Mouse (Mus musculus): Measurements from ENCODE around the gene Spdl1.
"Not testable (repeated sequence)": the region's sequence is repeated elsewhere in the genome, so short reads cannot be mapped to it uniquely, and the experiment has no call there.

Spdl1 gene

DNA sequence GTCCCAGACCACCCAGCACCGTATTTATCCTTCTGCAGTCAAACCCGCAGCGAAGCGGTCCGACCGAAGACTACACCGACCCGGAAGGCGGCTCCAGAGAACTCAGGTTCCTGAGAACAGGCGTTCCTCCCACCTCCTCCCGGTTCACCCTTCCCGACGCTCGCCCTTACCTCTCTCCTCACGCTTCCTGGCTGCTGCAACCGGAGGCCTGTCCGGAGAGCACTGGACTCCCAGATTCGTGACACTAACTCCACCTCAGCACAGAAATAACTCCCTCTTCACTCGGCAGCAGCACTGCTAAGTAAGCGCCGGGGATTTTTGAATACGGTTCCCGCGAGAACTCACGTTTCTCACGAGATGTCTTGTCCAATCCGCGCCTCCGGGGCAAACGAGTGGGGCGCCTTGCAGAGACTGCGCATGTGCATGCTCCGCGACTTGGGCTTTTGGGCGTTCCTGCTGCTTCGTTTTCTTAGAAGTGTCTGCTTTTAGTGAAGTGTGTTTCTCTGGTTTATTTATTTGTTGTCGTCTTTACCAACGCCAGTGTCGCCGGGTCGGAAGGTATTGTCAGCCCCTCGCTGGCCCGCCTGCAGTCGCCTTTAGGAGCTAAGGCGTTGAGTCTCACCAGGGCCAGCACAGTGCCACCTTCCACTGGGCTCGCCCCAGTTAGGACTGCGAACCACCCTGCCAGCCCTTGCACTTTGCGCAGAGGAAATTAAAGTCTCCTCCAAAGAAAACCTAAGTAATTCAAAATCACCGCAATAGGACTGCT, at the start of gene Spdl1:
TSS of gene Spdl1 (minus strand) at position 324 of the 769 bp plus-strand sequence.
- DNase-seq, result peak; percentile 98

DNA sequence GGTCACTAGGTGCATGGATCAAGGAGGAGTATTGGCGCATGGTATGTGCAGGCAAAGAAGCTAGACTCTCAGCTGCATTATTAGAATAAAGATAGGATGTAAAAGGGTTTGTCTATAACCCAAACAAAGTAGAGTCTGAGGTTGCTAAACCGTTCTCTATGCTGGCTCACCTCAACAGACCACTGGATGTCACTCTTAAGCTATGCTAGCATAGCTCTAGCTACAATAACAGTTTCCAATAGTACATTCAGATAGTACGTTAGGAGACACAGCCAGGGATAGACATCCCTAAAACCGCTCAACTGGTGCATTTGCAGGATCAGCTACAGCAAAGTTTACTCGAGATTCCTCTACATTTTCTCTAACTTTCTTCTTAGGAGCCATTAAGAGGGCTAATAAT, 48.1 kb upstream of the Spdl1 start:
- no peak for DNase-seq

DNA sequence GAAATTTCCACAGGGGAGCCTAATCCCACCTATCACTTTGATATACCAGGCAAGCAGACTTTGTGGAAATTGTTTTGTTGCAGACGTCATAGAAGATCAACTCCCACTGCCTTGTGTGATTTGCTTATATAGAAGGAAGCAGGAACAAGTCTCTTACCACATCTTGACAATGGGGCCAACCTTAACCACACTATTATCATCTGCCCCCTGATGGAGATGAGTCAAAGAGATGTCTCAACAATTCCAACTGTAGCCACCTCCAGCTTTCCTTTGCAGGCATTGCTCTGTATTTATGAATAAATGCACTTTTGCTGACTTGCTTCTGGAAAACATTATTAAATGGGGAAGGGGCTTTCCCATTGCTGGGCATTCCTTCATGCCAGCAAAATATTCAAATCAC, 46.2 kb upstream of the Spdl1 start:
- DNase-seq, result no peak

DNA sequence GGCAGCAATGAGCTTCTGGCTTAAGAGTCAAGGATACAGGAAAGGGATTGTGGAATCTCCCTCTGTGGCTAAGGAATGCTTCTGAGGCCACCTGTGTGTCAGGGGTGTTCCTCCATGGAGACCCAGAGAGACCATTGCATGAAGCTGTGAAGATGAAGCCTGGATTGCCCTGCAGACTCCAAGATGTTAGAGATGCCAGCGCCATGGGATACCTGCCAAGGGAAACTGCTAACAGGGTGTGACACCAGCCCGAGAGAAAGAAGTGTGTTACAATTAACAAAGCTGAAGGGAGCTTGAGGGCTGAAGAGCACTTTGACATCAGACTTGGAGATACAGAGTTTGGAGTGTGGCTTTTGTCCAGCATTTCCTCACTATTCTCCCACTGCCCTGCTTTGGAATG, 40.4 kb upstream of the Spdl1 start:
- no peak for DNase-seq

DNA sequence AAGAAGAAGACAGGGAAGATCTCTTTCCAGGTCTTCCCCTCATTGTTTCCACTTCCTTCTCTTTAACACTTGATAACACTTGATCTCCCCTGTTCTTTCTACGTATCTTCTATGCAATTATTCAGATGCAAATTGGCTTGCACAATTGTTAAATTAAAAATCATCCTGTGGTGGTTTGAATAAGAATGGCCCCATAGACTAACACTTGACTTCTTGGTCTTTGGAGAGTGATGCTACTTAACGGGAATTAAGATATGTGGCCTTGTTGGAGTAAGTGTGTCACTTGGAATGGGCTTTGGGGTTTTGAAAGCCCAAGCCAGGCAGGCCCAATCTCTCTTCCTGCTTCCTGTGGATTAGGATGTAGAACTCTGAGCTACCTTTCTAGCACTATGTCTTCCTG, 39.0 kb upstream of the Spdl1 start:
- DNase-seq, result no peak

DNA sequence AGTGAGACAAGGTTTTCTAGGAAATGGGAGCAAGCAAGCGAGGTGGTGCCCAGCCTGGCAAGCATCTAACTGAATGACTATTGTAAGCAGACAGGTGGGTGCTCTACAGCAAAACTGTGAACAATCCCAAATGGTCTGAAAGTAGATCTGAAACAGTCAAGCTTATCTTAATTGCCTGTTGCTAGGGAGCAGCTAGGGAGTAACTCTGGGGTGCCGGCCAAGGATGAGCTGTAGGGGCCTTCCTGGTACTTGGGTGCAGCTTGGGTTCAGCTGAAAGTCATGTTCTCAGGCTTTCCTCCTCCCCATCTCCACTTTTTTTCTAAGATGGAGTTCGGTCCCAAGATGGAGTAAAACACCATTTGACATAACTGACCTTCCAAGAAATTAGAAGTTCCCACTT, 38.5 kb upstream of the Spdl1 start:
- no peak for DNase-seq

DNA sequence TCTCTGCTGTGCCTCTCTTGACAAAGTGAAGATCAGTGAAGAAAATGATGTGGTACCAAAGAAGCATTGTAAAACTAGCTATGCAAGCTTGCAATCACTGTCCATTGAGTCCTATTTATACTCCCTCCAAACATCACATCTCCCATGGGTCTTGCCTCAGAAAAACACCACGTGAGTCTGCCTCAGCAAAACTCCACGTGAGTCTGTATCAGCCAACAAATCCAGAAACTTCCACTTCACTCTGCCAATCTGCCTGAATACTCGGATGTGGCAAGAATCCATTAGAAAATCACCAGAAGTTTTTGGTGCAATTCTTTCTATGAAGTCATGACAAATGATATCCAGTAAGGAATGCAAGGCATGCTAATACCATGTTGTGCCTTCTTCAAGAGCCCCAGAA, 38.0 kb upstream of the Spdl1 start:
- DNase-seq, result no peak

DNA sequence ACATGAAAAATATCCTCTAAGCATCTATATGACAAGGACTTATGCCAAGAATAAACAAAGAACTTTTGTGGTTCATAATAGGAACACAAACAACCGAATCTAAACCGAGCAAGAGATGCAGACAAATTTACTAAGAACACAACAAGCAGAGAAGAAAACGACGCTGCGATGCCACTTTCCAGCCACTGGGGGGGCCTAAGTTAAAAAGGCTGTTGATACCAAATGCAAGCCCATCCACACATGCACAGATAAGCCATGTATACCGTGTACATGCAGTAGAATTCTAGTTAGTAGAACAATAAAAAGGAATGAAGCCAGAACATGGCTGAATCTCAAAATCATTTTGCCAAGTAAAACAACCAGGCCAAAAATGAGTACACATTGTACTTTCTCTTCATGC, 35.2 kb upstream of the Spdl1 start:
- DNase-seq, result no peak

DNA sequence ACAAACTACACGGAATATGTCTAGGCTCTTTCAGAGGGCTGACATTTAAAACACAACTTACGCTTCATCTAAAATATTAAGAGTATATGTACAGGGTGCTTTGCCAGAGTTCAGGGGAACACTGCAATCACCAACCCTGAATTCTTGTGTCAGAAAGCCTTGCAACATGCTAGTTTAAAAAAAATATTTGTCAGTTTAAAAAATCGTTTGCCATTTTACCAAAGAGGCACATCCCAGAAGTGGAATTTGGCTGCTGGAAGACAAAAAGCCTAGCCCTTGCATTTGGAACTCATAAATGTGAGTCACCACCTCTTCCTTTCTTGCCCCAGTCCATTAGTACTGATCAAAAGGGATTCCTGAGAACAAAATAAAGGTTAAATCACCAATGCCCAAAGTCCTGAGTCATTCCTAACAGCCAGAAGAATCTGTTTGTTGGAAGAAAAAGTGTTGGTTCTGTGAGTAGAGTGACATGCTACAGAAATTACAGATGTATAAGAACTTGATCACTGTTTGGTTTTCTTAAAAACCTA, 32.4 kb upstream of the Spdl1 start:
- DNase-seq, result no peak

DNA sequence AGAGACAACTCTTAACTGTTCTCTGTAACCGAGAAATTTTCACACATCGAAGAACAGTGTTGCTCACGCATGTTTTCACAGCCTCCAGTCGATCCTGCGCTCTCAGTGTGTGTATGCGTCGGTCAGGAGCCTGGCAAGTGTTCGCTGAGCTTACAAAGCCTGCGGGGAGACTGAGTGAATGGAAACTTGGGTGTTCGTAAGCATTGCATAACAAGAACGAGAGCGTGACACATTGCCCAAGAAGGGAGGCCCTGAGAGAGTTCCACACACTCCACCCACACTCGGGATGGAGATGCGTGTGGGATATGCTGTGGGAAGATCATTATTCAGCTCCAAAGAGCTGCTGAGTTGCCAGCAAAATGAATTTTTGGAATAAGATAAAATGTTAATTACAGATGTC, 31.7 kb upstream of the Spdl1 start:
- DNase-seq, result no peak

DNA sequence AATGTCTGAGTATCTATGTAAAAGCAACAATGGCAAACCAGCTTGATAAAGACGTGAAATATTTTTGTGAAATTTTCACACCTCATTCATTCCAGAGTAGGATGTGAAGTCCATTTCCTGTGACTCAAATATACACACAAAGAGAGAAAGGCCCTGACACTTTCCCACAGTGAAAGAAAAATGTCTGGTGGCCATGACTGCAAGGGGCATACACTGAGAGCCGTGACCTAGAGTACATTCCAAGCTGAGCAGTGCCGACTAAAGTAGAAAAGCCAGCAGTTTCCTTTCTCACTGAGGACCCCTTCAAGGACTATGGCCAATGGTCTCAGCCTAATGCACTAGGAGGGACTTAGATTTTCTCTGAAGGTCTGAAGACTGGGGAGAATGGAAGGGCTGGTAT, 23.2 kb upstream of the Spdl1 start:
- DNase-seq, result no peak

DNA sequence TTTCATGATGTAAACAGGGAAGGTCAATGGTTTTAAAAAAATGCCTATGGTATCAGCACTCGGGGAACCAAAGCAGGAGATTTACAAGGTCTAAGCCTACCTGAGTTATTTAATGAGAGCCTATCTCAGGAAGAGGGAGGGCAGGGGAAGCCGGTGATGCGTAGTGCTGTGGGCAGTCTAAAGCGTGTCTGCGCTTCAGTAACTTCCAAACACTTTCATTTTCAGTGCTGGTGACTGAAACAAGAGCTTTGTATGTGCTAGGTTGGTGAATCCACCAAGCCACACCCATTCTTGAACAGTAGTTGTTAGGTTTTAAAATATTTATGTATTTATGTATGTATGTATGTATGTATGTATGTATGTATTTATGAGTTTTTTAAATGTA, 12.8 kb upstream of the Spdl1 start:
- no peak for DNase-seq

DNA sequence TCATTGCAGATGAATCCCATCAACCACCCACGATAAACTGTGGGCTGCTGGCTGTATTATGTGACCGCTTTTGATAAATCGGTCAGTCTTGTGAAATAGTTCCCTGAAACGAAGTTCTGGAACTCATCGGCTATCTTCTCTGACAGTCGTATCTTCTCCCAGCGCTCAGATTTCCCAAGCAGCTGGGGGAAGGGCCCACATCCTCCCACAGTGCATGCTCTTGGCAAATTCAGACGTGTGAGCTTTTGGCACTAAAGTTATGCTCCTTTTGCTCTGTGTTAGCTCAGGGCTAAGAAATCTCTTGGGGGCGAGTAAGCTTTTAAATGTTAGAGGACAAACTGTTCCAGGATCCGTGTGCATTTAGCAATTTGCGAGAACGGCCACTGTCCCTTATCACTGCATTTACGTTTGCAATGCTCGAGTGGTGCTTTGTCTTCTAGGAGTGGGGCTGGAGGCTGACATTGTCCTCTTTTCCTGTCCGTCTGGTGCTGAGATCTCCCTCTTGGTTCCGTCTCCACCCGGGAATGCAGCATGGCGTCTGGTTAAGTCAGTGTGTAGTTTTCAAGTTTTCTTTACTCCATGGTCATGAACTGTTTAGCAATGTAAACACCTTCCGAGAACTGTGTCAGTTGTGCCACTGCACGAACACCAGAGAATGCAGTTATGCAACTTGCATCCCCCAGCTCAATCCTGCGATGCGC, 12.3 kb upstream of the Spdl1 start:
- DNase-seq, result no peak

DNA sequence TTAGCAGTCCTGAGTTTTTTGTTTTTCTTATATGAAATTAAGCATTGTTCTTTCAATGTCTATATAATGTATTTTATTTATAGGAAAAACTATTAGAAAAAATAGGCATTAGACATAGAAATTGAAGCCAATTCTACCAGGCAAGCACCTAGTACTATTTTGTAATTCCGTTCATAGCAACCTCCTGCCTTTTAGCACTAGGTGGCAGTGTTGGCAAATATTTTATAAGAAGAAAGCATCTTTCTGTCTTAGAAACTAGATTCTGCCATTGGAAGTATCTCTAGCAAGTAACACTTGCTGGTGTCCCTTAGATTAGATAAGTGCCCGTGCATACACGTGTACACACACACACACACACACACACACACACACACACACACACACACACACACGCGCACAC, 10.1 kb upstream of the Spdl1 start:
- DNase-seq, result no peak

DNA sequence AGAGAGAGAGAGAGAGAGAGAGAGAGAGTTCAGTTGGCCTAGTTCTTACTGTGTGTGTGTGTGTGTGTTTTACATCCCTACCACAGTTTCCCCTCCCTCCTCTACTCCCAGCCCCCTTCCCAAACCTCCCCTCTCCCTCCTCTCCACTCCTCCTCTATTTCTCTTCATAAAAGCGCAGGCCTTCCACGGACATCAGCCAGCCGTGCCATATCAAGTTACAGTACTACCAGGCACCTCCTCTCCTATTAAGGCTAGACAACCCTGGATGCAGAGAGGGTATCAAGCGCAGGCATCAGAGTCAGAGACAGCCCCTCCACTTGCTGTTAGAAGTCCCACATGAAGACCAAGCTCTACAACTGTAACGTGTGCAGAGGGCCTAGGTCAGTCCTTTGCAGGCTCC, 6.8 kb upstream of the Spdl1 start:
- DNase-seq, result no peak

DNA sequence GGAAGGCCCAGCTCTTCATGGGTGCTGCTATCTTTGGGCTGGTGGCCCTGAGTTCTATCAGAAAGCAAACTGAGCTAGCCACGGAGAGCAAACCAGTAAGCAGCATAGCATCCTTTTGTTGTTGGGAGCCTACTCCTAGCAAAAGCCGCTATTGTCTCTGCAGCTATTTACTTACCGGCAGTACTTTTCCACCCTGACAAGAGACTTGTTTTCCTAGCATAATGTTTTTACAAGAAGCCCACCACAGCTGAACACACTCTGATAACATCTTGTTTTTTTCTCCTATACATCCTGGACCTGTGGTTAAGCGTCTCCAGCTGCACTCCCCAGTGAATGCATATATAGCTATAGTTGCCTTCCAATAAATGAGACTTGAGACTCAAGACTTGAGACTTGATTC, 5.6 kb upstream of the Spdl1 start:
- DNase-seq, result no peak

DNA sequence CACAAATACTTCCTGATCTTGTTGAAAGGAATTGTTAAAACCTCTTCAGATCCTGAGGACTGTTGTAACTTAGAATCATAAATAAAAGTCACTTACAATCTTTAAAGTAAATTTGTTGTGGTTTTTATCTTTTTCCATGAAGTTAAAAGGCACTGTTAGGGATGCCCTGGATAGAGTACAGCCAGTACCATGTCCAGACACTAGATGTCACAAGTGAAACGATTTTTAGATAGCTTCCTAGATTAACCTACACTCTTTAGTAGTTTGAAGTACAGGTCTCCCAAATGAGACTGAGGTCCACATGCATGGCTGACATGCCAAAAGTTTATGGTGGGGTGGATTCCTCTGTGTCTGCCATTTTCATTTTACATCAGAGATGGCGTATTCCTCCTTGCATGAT, 2.8 kb upstream of the Spdl1 start:
- DNase-seq, result no peak

DNA sequence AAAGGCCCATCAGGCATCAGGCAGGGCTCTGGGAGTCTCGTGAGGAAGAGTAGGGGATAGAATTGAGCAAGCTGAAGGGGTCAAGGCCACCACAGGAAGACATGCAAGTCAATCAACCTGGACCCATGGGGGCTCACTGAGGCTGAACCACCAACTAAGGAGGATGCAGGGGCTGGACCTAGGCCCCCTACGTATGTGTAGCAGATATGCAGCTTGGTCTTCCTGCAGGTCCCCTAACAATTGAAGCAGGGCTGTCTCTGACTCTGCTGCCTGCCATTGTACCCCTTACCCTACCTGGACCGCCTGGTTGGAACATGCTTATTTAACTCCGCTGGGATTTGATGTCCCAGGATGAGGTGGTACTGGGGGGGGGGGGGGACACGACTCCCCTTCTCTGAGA, 763 bp downstream of the Spdl1 start:
- DNase-seq, result no peak

DNA sequence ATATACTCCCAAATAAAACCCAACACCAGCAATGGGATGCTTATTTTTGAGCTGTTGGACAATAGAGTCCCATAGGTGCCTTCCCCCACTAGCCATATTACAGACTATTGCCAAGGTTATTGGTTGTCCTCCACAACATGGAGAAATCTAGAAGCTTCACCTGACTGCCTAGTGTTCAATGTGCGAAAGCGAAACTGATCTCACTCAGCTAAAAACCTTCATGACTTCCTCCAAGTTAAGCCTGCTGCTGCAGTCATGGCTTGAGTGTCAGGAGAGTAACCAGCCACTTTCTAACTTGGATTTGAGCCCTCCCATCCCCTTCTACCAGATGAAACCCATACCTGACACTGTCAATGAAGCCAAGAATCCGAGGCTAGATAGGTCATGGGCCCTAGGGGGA, 5.6 kb downstream of the Spdl1 start:
- DNase-seq, result no peak

DNA sequence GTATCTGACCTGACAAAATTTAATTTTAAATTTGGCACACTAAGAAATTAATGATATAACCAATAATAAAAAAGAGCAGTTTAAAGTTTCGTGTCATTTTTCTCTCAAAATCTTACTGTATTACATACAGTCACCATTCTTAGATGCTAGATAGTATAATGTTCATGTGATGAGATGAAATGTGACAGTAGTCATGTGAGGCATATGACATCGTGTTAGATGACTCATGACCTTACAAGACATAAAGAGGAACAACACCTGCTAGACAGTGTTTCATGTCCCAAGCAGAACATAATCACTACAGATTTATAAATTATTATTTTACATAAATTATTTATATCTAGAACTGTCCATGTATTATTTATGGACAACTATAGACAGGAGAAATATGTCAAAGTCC, 6.5 kb downstream of the Spdl1 start:
- no peak for DNase-seq

DNA sequence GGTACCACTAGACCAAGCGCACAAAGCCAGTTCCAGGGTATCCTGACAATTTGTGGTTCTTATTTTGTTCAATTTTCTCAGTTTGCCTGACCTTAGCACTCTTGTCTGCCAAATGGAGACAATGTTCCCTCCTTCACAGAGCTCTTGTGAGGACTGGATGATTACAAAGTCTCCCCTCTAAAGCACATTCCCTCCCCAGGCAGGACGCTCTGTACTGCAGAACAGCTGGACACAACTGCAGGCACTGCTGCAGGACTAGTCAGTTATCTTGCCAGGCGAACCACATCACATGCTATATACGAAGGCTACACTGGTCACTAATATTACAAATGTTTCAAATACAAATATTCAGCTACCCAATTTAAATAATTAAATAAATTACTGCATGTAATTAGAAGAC, 8.7 kb downstream of the Spdl1 start:
- DNase-seq, result no peak

DNA sequence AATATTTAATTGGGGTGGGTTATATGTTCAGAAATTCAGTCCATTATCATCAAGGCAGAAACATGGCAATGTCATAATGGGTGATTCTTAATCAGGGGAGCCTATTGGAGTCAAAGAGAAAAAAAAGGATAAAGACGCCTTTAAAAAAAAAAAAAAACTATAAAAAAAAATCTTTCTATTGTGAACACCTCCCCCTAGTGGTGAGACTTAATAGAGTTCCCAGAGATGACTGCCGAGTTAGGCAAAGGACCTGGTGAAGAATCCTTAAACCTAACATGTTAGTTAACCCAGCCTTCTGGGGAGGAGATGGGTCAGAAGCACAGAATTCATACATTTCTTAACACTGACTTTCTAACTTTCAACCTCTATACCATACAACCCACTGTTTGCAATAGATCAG, 18.7 kb downstream of the Spdl1 start:
- DNase-seq, result no peak

DNA sequence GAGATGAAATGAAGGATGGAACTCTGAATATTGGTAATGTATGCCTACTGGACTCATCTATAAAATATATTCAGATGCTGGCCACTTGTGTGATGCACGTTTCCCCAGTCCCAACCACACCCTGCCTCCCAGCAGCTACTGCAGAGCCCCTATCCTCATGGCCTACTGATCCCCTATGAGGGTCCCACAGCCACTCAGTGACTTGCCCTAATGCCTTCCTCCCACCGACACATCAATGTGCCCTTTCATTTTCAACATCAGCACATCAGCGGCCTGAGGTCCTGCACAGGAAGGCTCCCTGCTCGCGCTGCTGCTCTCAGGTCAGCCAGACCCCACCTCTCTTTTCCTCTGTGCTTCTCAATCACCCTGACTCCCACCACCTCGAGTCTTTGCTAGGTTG, 19.1 kb downstream of the Spdl1 start:
- no peak for DNase-seq

DNA sequence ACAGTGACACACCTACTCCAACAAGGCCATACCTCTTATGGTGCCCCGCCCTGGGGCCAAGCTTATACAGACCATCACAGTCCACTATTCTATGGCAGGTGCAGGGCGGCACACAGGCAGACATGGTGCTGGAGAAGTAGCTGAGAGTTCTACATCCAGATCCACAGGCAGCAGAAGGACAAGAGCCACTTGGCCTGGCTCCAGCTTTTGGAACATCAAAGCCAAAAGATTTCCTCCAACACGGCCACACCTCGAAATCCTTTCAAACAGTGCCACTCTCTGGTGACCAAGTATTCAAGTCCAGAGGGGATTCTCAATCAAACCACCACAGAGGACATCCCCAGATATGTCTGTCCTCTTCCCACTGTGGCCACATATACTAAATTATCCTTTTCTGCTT, 28.4 kb downstream of the Spdl1 start:
- not testable (repeated sequence) for DNase-seq

DNA sequence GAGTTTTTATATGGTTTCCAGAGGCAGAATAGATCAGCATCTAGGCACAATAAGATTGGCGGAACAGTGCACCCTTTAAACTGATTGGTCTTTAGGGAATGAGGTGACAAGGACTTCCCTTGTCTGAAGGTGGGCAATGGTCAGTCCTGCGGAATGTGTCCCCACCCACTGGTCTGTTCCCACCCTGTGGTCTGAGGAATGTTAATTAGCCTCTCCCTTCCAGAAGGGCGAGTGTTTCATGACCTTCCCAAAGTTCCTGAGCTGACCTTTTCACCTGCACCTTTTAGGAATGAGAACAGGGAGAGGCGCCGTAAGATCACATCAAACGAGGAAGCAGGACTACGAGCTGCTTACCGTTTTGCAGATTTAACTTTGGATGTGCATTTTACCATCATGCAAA, 35.4 kb downstream of the Spdl1 start:
- not testable (repeated sequence) for DNase-seq
